Mouse (Mus musculus): ENCODE data around the gene S100a10. TPM values are rescaled to one million over a fixed set of nuclear protein-coding genes. Genes with fewer than 3 reads are reported as not detected.
"Not testable (repeated sequence)": the region's sequence is repeated elsewhere in the genome, so short reads cannot be mapped to it uniquely, and the experiment has no call there.

The S100a10 gene
- polyA plus RNA-seq, 1 experiment from 2014 or later, result 94.7 TPM

DNA sequence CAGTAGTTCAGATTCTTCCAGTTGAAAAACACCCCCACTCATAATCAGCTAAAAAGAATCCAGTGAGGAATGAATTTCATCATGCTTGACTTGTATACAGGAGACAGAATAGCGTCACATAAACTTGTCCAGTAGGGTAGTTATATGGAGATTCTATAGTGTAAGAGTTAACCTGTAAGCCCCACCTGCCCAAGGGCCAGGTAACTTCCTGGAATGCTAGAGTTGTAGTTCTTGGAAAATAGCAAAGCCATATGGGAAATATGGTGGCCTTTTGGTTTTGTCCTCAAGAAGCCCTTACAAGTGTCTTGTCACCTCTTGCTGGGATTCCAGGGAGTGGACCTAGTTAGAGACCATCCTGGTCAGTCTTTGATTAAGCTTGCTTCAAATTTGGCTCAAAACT is 41.8 kb downstream of the S100a10 start:
- Histone ChIP-seq H3K27ac (no peak overlapping the region), H3K4me1 (peaks cover 12% of the 10 kb centered on the region), H3K4me3 (no peak overlapping the region), H3K27me3 (ENCODE audit: poor library complexity, severe bottlenecking) (no peaks in the 10 kb centered on the region), H3K9me3 (no peaks in the 10 kb centered on the region), H3K36me3 (replicated peaks) (no peaks in the 10 kb centered on the region)
- 98% methylated on average over 1 of the region's 1 CpGs for WGBS
- no peak for DNase-seq (ENCODE audit: extremely low spot score, low spot score)

DNA sequence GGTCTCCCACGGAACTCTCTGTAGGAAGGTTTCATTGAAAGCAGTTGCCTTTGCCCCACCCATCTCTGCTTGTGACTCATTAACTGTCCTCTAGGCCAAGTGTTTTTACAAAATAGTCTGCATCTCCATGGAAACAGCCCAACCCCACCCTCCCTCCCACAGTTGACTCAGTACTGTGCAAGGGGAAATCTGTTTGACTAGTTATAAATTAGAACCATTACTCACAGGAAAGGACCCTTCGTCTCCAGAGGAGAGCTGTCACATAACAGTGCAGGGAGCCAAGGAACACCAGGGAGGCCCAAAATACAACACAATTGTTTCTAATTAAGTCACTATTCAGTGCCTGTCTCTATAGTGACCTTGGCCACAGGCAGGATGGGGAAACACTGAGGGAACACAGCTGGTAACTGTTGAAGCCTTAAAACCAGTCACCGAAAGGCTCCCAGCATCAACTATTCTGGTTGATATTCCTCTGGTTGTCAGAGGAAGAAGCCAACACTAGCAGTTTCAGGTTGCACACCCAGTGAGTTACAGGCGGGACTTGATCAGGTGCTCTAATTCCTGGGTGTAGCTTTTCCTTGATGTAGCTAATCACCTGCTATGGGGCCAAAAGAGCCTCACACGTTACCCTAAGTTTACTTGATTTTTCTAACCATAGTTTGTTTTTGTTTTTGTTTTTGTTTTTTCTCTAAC is 42.5 kb downstream of the S100a10 start:
- Histone ChIP-seq H3K9me3 (no peaks in the 10 kb centered on the region), H3K36me3 (replicated peaks) (no peaks in the 10 kb centered on the region), H3K27me3 (ENCODE audit: poor library complexity, severe bottlenecking) (no peaks in the 10 kb centered on the region), H3K4me1 (peaks cover 12% of the 10 kb centered on the region), H3K4me3 (no peak overlapping the region), H3K27ac (no peak overlapping the region)
- DNase-seq (ENCODE audit: extremely low spot score, low spot score), result peak; percentile 42
- WGBS, result 47% methylated on average over 5 of the region's 5 CpGs

DNA sequence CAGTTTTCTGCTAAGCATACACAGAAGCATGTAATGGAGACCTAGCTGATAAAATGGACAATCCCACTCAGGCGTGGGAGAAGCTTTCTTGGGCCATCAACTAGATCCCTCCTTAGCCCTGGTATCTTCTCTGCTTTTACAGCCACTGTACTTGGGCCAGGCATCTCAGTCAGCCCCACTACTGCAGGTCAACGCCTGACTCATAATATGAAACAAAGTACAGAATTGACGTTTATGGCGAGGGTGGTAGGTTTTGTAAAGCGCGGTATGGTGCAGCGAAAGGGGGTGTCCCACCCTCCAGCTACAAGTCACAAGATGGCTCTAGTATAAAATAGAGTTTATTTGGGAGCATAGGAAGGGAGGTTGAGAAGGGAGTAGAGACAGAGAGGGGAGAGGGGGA is 43.1 kb downstream of the S100a10 start:
- WGBS, result 89% methylated on average over 7 of the region's 7 CpGs
- H3K27me3 ChIP-seq (ENCODE audit: poor library complexity, severe bottlenecking), result no peaks in the 10 kb centered on the region
- H3K9me3 ChIP-seq, result no peaks in the 10 kb centered on the region
- peaks cover 12% of the 10 kb centered on the region for H3K4me1 ChIP-seq
- H3K36me3 ChIP-seq (replicated peaks), result no peaks in the 10 kb centered on the region
- H3K4me3 ChIP-seq, result no peak overlapping the region
- H3K27ac ChIP-seq, result no peak overlapping the region
- no peak for DNase-seq (ENCODE audit: extremely low spot score, low spot score)

DNA sequence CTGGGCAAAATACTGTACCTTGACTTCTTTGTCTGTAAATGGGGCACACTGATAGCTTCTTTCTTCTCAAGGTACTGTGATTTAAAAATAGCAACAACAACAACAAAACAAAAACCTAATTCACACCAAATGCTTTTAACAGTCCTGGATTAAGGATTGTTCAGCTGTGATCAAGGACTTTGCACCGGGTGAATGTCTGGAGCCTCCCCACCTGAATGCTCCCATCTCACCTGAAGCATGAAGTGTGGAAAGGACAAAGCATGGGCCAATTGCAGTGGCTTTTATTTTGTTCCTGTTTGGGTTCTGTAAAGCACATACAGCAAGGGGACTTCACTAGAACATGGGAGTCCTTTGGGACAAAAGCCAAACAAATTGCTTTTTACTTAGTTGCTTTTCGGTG is 45.3 kb downstream of the S100a10 start:
- H3K4me1 ChIP-seq, result peaks cover 12% of the 10 kb centered on the region
- no peak overlapping the region for H3K4me3 ChIP-seq
- no peaks in the 10 kb centered on the region for H3K27me3 ChIP-seq (ENCODE audit: poor library complexity, severe bottlenecking)
- 84% methylated on average over 2 of the region's 2 CpGs for WGBS
- DNase-seq (ENCODE audit: extremely low spot score, low spot score), result no peak
- no peaks in the 10 kb centered on the region for H3K36me3 ChIP-seq (replicated peaks)
- H3K27ac ChIP-seq, result no peak overlapping the region
- H3K9me3 ChIP-seq, result no peaks in the 10 kb centered on the region

DNA sequence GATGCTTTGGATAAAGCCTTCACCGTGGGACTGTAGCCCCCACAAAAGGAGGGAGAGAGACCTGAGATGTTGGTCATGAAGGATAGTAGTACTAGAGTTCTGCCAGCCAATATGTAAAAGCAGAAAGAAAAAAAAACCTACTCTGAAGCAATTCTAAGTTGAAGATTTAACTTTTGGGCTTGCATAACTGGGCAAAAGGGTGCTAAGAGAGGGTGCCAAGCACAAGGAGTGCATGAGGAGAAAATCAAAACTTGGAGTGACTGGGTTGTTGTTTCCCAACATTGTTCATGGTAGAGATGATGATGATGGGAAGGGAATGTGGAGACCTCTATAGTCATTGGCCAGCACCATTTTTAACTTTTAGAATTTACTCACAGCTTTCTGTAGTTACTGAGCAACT is 47.0 kb downstream of the S100a10 start:
- Histone ChIP-seq H3K9me3 (no peaks in the 10 kb centered on the region), H3K36me3 (replicated peaks) (no peaks in the 10 kb centered on the region), H3K4me3 (no peak overlapping the region), H3K27me3 (ENCODE audit: poor library complexity, severe bottlenecking) (no peaks in the 10 kb centered on the region), H3K4me1 (peaks cover 8% of the 10 kb centered on the region), H3K27ac (no peak overlapping the region)
- DNase-seq (ENCODE audit: extremely low spot score, low spot score), result no peak
- WGBS, result 84% methylated on average over 1 of the region's 1 CpGs

DNA sequence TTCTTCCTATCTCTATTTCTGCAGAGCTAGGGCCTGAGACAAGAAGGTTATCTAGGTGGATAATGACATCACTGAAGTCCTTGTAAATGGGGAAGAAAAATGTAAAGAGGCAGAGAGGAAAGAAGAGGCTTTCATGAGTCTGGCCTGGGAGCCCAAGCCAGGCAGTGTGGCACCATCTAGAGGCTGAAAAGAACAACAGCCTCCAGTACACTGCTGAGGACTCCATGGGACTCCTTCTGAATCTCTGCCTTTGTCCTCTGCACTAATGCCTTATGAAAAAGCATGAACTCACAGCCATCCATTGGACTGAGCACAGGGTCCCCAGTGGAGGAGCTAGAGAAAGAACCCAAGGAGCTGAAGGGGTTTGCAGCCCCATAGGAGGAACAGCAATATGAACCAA is 54.1 kb downstream of the S100a10 start:
- not testable (repeated sequence) for DNase-seq (ENCODE audit: extremely low spot score, low spot score); H3K4me1 ChIP-seq; H3K36me3 ChIP-seq (replicated peaks); H3K4me3 ChIP-seq; H3K9me3 ChIP-seq; H3K27ac ChIP-seq; H3K27me3 ChIP-seq (ENCODE audit: poor library complexity, severe bottlenecking)

Other genes starting within 250 kb of the S100a10 start
- not detected in 2 replicates for gene Hrnr, start 235.3 kb upstream of the S100a10 start, polyA plus RNA-seq (2016; fragmentation: Nextera tagmentation; extraction: Ambion mirVana)
- not detected in 2 replicates for gene Rptn, start 161.4 kb upstream of the S100a10 start, polyA plus RNA-seq (2016; fragmentation: Nextera tagmentation; extraction: Ambion mirVana)
- gene Tchh, start 112.8 kb upstream of the S100a10 start, polyA plus RNA-seq (2016; fragmentation: Nextera tagmentation; extraction: Ambion mirVana), result 0.30 and 0.37 TPM in 2 replicates
- not detected in 2 replicates for gene Tchhl1, start 86.3 kb upstream of the S100a10 start, polyA plus RNA-seq (2016; fragmentation: Nextera tagmentation; extraction: Ambion mirVana)
- gene S100a11, start 34.6 kb upstream of the S100a10 start, polyA plus RNA-seq (2016; fragmentation: Nextera tagmentation; extraction: Ambion mirVana), result 211 and 229 TPM in 2 replicates
- not detected in 2 replicates for gene Tdpoz2, start 97.6 kb downstream of the S100a10 start, polyA plus RNA-seq (2016; fragmentation: Nextera tagmentation; extraction: Ambion mirVana)
- not detected in 2 replicates for gene Tdpoz1, start 121.2 kb downstream of the S100a10 start, polyA plus RNA-seq (2016; fragmentation: Nextera tagmentation; extraction: Ambion mirVana)
- not detected in 2 replicates for gene Gm37596, start 138.0 kb downstream of the S100a10 start, polyA plus RNA-seq (2016; fragmentation: Nextera tagmentation; extraction: Ambion mirVana)
- gene Gm5773, start 217.9 kb downstream of the S100a10 start, polyA plus RNA-seq (2016; fragmentation: Nextera tagmentation; extraction: Ambion mirVana), result not detected in 2 replicates
- gene Tdpoz4, start 241.3 kb downstream of the S100a10 start, polyA plus RNA-seq (2016; fragmentation: Nextera tagmentation; extraction: Ambion mirVana), result not detected in 2 replicates